Mouse (Mus musculus): ENCODE results near the gene Atp6v0a1.
A peak's percentile ranks its signal among the peaks of the same experiment; 100 is the strongest.

GRCm38 (mm10) chr11:100983125-100983777 is 26.0 kb upstream of the Atp6v0a1 start:
- TF ChIP-seq CTCF (IDR thresholded peaks at IDR 0.05; ENCODE audit: borderline replicate concordance, control insufficient read depth, extremely low read depth, insufficient read depth, low read length, poor library complexity) (peak; percentile 93), POLR2A (IDR thresholded peaks at IDR 0.05; ENCODE audit: control insufficient read depth, extremely low read depth, insufficient read depth, low read length, poor library complexity) (no peak)
